Mouse (Mus musculus): ENCODE results near the gene Orc2. TPM values are rescaled to one million over a fixed set of nuclear protein-coding genes. Genes with fewer than 3 reads are reported as not detected.

Orc2 gene
- polyA plus RNA-seq, 2 experiments: 23.5 to 29.4 TPM

- Histone ChIP-seq H3K36me3 (ENCODE audit: control insufficient read depth, insufficient read depth, low read length) (peaks cover 17% of the 10 kb centered on the region), H3K4me2 (replicated peaks; ENCODE audit: low read depth, low read length, severe bottlenecking) (no peak overlapping the region), H3K4me1 (ENCODE audit: control insufficient read depth, insufficient read depth, low read length) (peaks cover 18% of the 10 kb centered on the region), H3K27me3 (ENCODE audit: control insufficient read depth, insufficient read depth, low read length) (no peaks in the 10 kb centered on the region), H3K9ac (ENCODE audit: low read depth, low read length, severe bottlenecking) (no peak overlapping the region), H3K27ac (replicated peaks; ENCODE audit: low read depth, low read length) (no peak overlapping the region), H3K9me3 (ENCODE audit: control insufficient read depth, low read length) (no peaks in the 10 kb centered on the region), H3K4me3 (replicated peaks; ENCODE audit: low read length) (no peak overlapping the region)
- no peak for TF ChIP-seq POLR2A (IDR thresholded peaks at IDR 0.05; ENCODE audit: borderline replicate concordance, extremely low read depth, insufficient read depth, insufficient read length)
- no peak for DNase-seq (ENCODE audit: low spot score)
- WGBS: 96% methylated on average over 3 of the region's 3 CpGs
- ATAC-seq (ENCODE audit: low FRiP score, low read depth): no peak
Observed at GRCm38 (mm10) chr1:58424551-58424950, 80.4 kb downstream of the Orc2 start.

GRCm38 (mm10) chr1:58423371-58424248, 81.3 kb downstream of the Orc2 start, which contains the start of gene Clk1:
Gene Clk1 (minus strand): TSS chr1:58424066.
- peak within 1 kb of the TSS; percentile 100 for H3K9ac ChIP-seq (ENCODE audit: low read depth, low read length, severe bottlenecking)
- peak; percentile 94; the same call in 1 of the 2 replicates for TF ChIP-seq POLR2A (IDR thresholded peaks at IDR 0.05; ENCODE audit: borderline replicate concordance, extremely low read depth, insufficient read depth, insufficient read length)

GRCm38 (mm10) chr1:58422879-58423278, 82.0 kb downstream of the Orc2 start:
- Histone ChIP-seq H3K27ac (replicated peaks; ENCODE audit: low read depth, low read length) (peak overlapping the region; percentile 99; the same call in 1 of the 2 replicates), H3K36me3 (ENCODE audit: control insufficient read depth, insufficient read depth, low read length) (peaks cover 33% of the 10 kb centered on the region), H3K9ac (ENCODE audit: low read depth, low read length, severe bottlenecking) (peak overlapping the region; percentile 100), H3K4me3 (replicated peaks; ENCODE audit: low read length) (peak overlapping the region; percentile 97), H3K9me3 (ENCODE audit: control insufficient read depth, low read length) (no peaks in the 10 kb centered on the region), H3K27me3 (ENCODE audit: control insufficient read depth, insufficient read depth, low read length) (no peaks in the 10 kb centered on the region), H3K4me2 (replicated peaks; ENCODE audit: low read depth, low read length, severe bottlenecking) (peak overlapping the region; percentile 56), H3K4me1 (ENCODE audit: control insufficient read depth, insufficient read depth, low read length) (peaks cover 18% of the 10 kb centered on the region)
- peak; percentile 48; the same call in 1 of the 2 replicates for ATAC-seq (ENCODE audit: low FRiP score, low read depth)
- no peak for TF ChIP-seq POLR2A (IDR thresholded peaks at IDR 0.05; ENCODE audit: borderline replicate concordance, extremely low read depth, insufficient read depth, insufficient read length)
- 8% methylated on average over 13 of the region's 13 CpGs for WGBS
- peak; percentile 77 for DNase-seq (ENCODE audit: low spot score)

More at GRCm38 (mm10) chr1:58423371-58424248, 81.3 kb downstream of the Orc2 start, which contains the start of gene Clk1:
- ATAC-seq (ENCODE audit: low FRiP score, low read depth) (peak; percentile 91), DNase-seq (ENCODE audit: low spot score) (peak; percentile 90)
- Histone ChIP-seq H3K4me1 (ENCODE audit: control insufficient read depth, insufficient read depth, low read length) (peaks cover 18% of the 10 kb centered on the region), H3K4me3 (replicated peaks; ENCODE audit: low read length) (peak within 1 kb of the TSS; percentile 97), H3K27me3 (ENCODE audit: control insufficient read depth, insufficient read depth, low read length) (no peaks in the 10 kb centered on the region), H3K36me3 (ENCODE audit: control insufficient read depth, insufficient read depth, low read length) (peaks cover 26% of the 10 kb centered on the region), H3K4me2 (replicated peaks; ENCODE audit: low read depth, low read length, severe bottlenecking) (peak within 1 kb of the TSS; percentile 56), H3K9me3 (ENCODE audit: control insufficient read depth, low read length) (no peaks in the 10 kb centered on the region), H3K27ac (replicated peaks; ENCODE audit: low read depth, low read length) (peak within 1 kb of the TSS; percentile 99)
- under 1% methylated on average over 78 of the region's 79 CpGs for WGBS

- Histone ChIP-seq H3K4me2 (replicated peaks; ENCODE audit: low read depth, low read length, severe bottlenecking) (0 out of 2 replicates have a peak overlapping the region, but pooled peaks have one; percentile 7), H3K27ac (replicated peaks; ENCODE audit: low read depth, low read length) (no peak overlapping the region), H3K27me3 (ENCODE audit: control insufficient read depth, insufficient read depth, low read length) (no peaks in the 10 kb centered on the region), H3K36me3 (ENCODE audit: control insufficient read depth, insufficient read depth, low read length) (peaks cover 51% of the 10 kb centered on the region), H3K4me3 (replicated peaks; ENCODE audit: low read length) (0 out of 2 replicates have a peak overlapping the region, but pooled peaks have one; percentile 10), H3K9me3 (ENCODE audit: control insufficient read depth, low read length) (no peaks in the 10 kb centered on the region), H3K4me1 (ENCODE audit: control insufficient read depth, insufficient read depth, low read length) (peaks cover 18% of the 10 kb centered on the region), H3K9ac (ENCODE audit: low read depth, low read length, severe bottlenecking) (no peak overlapping the region)
- TF ChIP-seq POLR2A (IDR thresholded peaks at IDR 0.05; ENCODE audit: borderline replicate concordance, extremely low read depth, insufficient read depth, insufficient read length): no peak
- WGBS: 70% methylated on average over 7 of the region's 7 CpGs
- no peak for DNase-seq (ENCODE audit: low spot score)
- ATAC-seq (ENCODE audit: low FRiP score, low read depth): no peak
Observed at GRCm38 (mm10) chr1:58420961-58421360, 83.9 kb downstream of the Orc2 start.

- Histone ChIP-seq H3K4me2 (replicated peaks; ENCODE audit: low read depth, low read length, severe bottlenecking) (no peak overlapping the region), H3K27ac (replicated peaks; ENCODE audit: low read depth, low read length) (no peak overlapping the region), H3K9ac (ENCODE audit: low read depth, low read length, severe bottlenecking) (no peak overlapping the region), H3K9me3 (ENCODE audit: control insufficient read depth, low read length) (no peaks in the 10 kb centered on the region), H3K4me3 (replicated peaks; ENCODE audit: low read length) (no peak overlapping the region), H3K4me1 (ENCODE audit: control insufficient read depth, insufficient read depth, low read length) (peaks cover 18% of the 10 kb centered on the region), H3K27me3 (ENCODE audit: control insufficient read depth, insufficient read depth, low read length) (no peaks in the 10 kb centered on the region), H3K36me3 (ENCODE audit: control insufficient read depth, insufficient read depth, low read length) (peaks cover 59% of the 10 kb centered on the region)
- DNase-seq (ENCODE audit: low spot score) (no peak), ATAC-seq (ENCODE audit: low FRiP score, low read depth) (no peak)
- no peak for TF ChIP-seq POLR2A (IDR thresholded peaks at IDR 0.05; ENCODE audit: borderline replicate concordance, extremely low read depth, insufficient read depth, insufficient read length)
- 93% methylated on average over 10 of the region's 10 CpGs for WGBS
Observed at GRCm38 (mm10) chr1:58420032-58420431, 84.9 kb downstream of the Orc2 start.
